Mouse (Mus musculus) liver, postnatal 0 days (tissue): ENCODE data around the gene 1700092M07Rik. TPM values are rescaled to one million over a fixed set of nuclear protein-coding genes. Genes with fewer than 3 reads are reported as not detected.

Source experiments
- ATAC-seq: fragments of 200-750 bp; cut with Nextera tagmentation; 2 replicates; pipeline ENCODE4 v1.8.0; 2017; ENCODE audit warnings: mild to moderate bottlenecking, moderate library complexity
- DNase-seq: peaks from one replicate; pipeline ENCODE4 v3.0.0-alpha.2; 2016
- H3K27ac ChIP-seq: fragments of 300-500 bp; sonication (generic); 2 replicates; pipeline ENCODE4 v1.5.1; 2014; ENCODE audit warnings: antibody characterized with exemption, moderate library complexity, mild to moderate bottlenecking, low read depth
- H3K27me3 ChIP-seq: fragments of 300-500 bp; sonication (generic); 2 replicates; pipeline ENCODE4 v1.6.1; 2014; ENCODE audit warnings: low read length, control low read depth, mixed read lengths; ENCODE audit not compliant: insufficient read depth
- H3K36me3 ChIP-seq: fragments of 300-500 bp; sonication (generic); replicated peaks from 2 replicates; pipeline ENCODE4 v1.6.1; 2014; ENCODE audit warnings: mild to moderate bottlenecking, control low read depth, low read length, moderate library complexity, mixed read lengths; ENCODE audit not compliant: insufficient read depth
- H3K4me1 ChIP-seq: fragments of 300-500 bp; sonication (generic); 2 replicates; pipeline ENCODE4 v1.6.1; 2014; ENCODE audit warnings: antibody characterized with exemption, mild to moderate bottlenecking, control low read depth; ENCODE audit not compliant: insufficient read depth
- H3K4me2 ChIP-seq: fragments of 300-500 bp; sonication (generic); 2 replicates; pipeline ENCODE4 v1.6.1; 2014; ENCODE audit warnings: low read depth, mild to moderate bottlenecking, low read length, moderate library complexity, mixed read lengths
- H3K4me3 ChIP-seq: fragments of 300-500 bp; sonication (generic); 2 replicates; pipeline ENCODE4 v1.5.1; 2014; ENCODE audit warnings: low read depth, low read length
- H3K9ac ChIP-seq: fragments of 300-500 bp; sonication (generic); replicated peaks from 2 replicates; pipeline ENCODE4 v1.6.1; 2014; ENCODE audit warnings: mild to moderate bottlenecking, moderate library complexity
- H3K9me3 ChIP-seq: fragments of 300-500 bp; sonication (generic); 2 replicates; pipeline ENCODE4 v1.6.1; 2016; ENCODE audit warnings: mild to moderate bottlenecking, control low read depth, low read length, mixed read lengths
- CTCF ChIP-seq: sonication (generic); IDR thresholded peaks from 2 replicates; pipeline ENCODE4 v1.5.1; 2016; ENCODE audit warnings: antibody characterized with exemption, low read depth
- EP300 ChIP-seq: IDR thresholded peaks from 2 replicates; pipeline ENCODE4 v1.6.1; 2016; ENCODE audit warnings: antibody characterized with exemption, low read depth, mild to moderate bottlenecking
- WGBS: fragments of 180-500 bp; shearing (Covaris S2); extraction: QIAGEN DNeasy Blood & Tissue Kit; methylation state at CpG from one replicate; pipeline ENCODE4 v1.1.7; 2014; ENCODE audit not compliant: insufficient replicate concordance; 5-methylcytosine and 5-hydroxymethylcytosine counted together
- polyA plus RNA-seq: library from polyadenylated mRNA; unstranded; fragments of >200 nt; fragmentation: Nextera tagmentation; extraction: Ambion mirVana; gene quantifications from 2 replicates; pipeline ENCODE4 v1.2.1, GENCODE M21; 2015

1700092M07Rik gene
- polyA plus RNA-seq, 1 experiment from 2014 or later = 0.43 TPM

DNA sequence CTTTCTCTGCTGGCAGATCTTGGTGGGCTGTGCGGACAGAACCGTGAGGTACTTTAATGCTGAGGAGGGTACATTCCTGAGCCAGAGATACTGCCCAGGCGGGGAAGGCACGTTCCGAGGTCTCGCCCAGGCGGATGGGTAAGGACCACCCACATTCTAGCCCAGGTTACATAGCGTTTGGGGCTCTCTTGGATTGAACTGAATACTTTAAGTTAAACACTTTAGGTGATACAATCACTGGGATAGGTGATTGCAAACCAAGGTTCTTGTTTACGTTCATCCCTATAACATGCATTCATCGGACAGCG, 4.4 kb upstream of the 1700092M07Rik start:
- Histone ChIP-seq H3K9ac (peak overlapping the region; percentile 84), H3K27ac (peak overlapping the region; percentile 73), H3K9me3 (no peaks in the 10 kb centered on the region), H3K4me3 (peak overlapping the region; percentile 83), H3K4me1 (peaks cover 12% of the 10 kb centered on the region), H3K27me3 (no peaks in the 10 kb centered on the region), H3K4me2 (peak overlapping the region; percentile 88), H3K36me3 (peaks cover 32% of the 10 kb centered on the region)
- TF ChIP-seq EP300 (no peak), CTCF (no peak)
- 2% methylated on average over 11 of the region's 11 CpGs for WGBS
- DNase-seq (no peak), ATAC-seq (peak; percentile 30)

DNA sequence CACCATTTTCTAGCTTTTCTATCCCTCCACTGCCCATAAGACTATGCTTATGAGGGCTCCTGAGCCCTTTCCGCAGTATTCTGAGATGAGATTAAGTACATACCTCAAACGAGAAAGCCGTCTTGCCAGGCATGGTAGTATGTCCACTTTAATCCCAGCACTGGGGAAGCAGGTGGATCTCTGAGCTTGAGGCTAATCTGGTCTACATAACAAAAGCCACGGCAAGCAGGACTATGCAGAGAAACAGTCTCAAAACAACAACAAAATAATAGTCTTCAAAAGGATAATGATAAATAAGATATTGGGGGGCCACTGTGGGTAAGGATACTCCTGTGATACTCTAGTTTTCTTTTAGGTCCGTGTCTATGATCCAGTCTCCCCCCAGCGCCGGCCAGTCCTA, 1.6 kb upstream of the 1700092M07Rik start:
- no peak overlapping the region for H3K4me2 ChIP-seq
- H3K9me3 ChIP-seq = no peaks in the 10 kb centered on the region
- H3K36me3 ChIP-seq = peaks cover 42% of the 10 kb centered on the region
- no peak for TF ChIP-seq EP300
- TF ChIP-seq CTCF = no peak
- H3K9ac ChIP-seq = no peak overlapping the region
- H3K27ac ChIP-seq = no peak overlapping the region
- no peak for DNase-seq
- ATAC-seq = no peak
- 76% methylated on average over 7 of the region's 7 CpGs for WGBS
- H3K4me3 ChIP-seq = no peak overlapping the region
- H3K27me3 ChIP-seq = no peaks in the 10 kb centered on the region
- H3K4me1 ChIP-seq = peaks cover 20% of the 10 kb centered on the region

DNA sequence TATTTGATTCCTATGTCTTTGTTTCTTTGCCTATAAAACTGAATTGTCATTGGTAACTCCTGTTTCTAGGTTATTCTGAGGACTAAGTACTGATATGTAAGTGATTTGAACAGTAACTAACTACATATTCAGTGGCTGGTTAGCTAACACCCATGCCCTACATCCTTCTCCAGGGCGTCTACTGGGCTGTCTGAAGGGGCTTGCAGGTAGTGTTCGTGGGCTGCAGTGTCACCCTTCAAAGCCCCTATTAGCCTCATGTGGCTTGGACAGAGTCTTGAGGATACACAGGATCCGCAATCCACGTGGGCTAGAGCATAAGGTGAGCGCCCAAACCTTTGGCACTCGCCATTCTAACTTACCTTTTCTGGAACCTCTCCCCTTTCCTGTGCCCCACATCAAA, 872 bp upstream of the 1700092M07Rik start:
- Histone ChIP-seq H3K9me3 (no peaks in the 10 kb centered on the region), H3K36me3 (peaks cover 42% of the 10 kb centered on the region), H3K4me1 (peaks cover 20% of the 10 kb centered on the region), H3K4me2 (no peak overlapping the region), H3K27me3 (no peaks in the 10 kb centered on the region), H3K27ac (no peak overlapping the region), H3K4me3 (no peak overlapping the region), H3K9ac (no peak overlapping the region)
- ATAC-seq = no peak
- 79% methylated on average over 6 of the region's 6 CpGs for WGBS
- TF ChIP-seq CTCF = no peak
- no peak for TF ChIP-seq EP300
- no peak for DNase-seq

DNA sequence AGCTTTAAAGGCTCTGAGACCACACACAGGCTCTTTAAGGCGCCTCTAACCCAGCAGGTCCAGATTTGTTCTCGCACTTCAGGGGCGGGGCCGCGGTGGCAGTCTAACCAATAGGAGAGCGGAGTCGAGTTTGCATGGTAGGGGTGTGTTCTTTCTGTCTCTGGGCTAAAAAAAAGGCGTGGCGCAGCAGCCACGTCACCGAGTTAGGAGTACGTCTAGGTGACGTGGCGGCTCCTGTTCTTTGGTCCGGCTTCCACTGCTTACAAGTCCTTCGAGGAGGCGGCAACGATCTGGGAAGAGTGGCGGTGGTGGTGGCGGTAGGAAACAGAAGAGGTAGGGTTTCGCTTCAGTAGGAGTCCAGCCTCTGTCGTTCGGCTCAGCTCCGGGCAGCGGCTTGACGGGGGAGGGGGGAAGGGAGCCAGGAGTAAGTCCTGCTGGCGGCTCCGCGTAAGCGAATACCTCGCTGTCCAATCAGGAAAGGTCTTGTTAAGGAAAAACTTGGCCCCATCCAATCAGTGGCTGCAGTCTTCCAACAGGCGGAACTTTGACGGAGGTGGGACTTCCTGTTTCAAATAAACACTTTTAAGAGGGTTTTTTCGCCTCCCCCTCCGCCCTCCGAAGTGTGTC, 838 bp downstream of the 1700092M07Rik start, which contains the start of gene Stx5a:
Stx5a (plus strand) TSS at position 171 of the 627 bp plus-strand sequence.
- peaks cover 58% of the 10 kb centered on the region for H3K36me3 ChIP-seq
- under 1% methylated on average over 36 of the region's 36 CpGs for WGBS
- peak within 1 kb of the TSS; percentile 92 for H3K27ac ChIP-seq
- TF ChIP-seq CTCF (0 out of 2 replicates have a peak, but pooled peaks have one; percentile 15), EP300 (peak; percentile 78; the same call in 1 of the 2 replicates)
- peak within 1 kb of the TSS; percentile 84 for H3K9ac ChIP-seq
- H3K27me3 ChIP-seq = no peaks in the 10 kb centered on the region
- peak within 1 kb of the TSS; percentile 92 for H3K4me2 ChIP-seq
- peak; percentile 97 for ATAC-seq
- no peaks in the 10 kb centered on the region for H3K9me3 ChIP-seq
- peaks cover 16% of the 10 kb centered on the region for H3K4me1 ChIP-seq
- H3K4me3 ChIP-seq = peak within 1 kb of the TSS; percentile 70
- DNase-seq = peak; percentile 95

DNA sequence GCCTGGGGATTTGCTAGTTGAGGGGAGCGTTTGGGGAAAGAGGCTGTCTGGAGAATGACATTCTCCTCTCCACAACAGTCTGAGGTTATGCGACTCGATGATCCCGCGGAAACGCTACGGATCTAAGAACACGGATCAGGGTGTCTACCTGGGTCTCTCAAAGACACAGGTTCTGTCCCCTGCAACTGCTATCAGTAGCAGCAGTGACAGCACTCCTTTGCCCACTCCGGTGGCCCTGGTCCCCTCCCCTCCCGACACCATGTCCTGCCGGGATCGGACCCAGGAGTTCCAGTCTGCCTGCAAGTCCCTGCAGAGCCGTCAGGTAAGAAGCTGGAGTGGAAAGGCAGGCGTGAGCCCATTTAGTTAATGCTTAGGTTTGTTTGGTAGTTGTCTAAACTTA, 1.7 kb downstream of the 1700092M07Rik start:
- H3K9ac ChIP-seq = peak overlapping the region; percentile 84
- peak overlapping the region; percentile 92 for H3K4me2 ChIP-seq
- 7% methylated on average over 14 of the region's 14 CpGs for WGBS
- no peaks in the 10 kb centered on the region for H3K9me3 ChIP-seq
- no peak for ATAC-seq
- H3K36me3 ChIP-seq = peaks cover 65% of the 10 kb centered on the region
- peak; percentile 31 for DNase-seq
- TF ChIP-seq CTCF (no peak), EP300 (no peak)
- H3K4me3 ChIP-seq = peak overlapping the region; percentile 70
- peaks cover 16% of the 10 kb centered on the region for H3K4me1 ChIP-seq
- no peaks in the 10 kb centered on the region for H3K27me3 ChIP-seq
- peak overlapping the region; percentile 92 for H3K27ac ChIP-seq

DNA sequence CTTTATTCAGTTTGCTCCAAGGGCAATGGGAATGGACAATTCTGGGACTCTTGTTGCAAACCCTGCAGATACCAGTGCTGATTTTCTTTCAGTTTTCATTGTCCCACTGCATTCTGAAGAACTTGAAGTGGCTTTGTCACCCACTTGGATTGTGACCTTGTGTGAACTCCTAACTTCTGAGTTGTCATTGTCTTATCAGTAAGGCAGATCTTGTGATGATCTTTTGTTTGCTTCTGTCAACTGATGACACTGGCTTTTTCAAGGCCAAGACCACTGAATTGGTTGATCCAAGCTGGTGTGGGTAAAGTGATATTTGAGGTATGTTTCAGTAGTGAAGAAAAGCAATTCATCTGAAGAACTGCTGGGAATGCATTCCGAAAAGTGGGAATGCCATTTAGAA, 4.9 kb downstream of the 1700092M07Rik start:
- peaks cover 67% of the 10 kb centered on the region for H3K36me3 ChIP-seq
- peaks cover 15% of the 10 kb centered on the region for H3K4me1 ChIP-seq
- no peak overlapping the region for H3K4me2 ChIP-seq
- no peak for TF ChIP-seq EP300
- no peak for TF ChIP-seq CTCF
- DNase-seq (no peak), ATAC-seq (no peak)
- H3K4me3 ChIP-seq = no peak overlapping the region
- no peaks in the 10 kb centered on the region for H3K27me3 ChIP-seq
- H3K9me3 ChIP-seq = no peaks in the 10 kb centered on the region
- no peak overlapping the region for H3K9ac ChIP-seq
- WGBS = 86% methylated on average over 1 of the region's 1 CpGs
- no peak overlapping the region for H3K27ac ChIP-seq

DNA sequence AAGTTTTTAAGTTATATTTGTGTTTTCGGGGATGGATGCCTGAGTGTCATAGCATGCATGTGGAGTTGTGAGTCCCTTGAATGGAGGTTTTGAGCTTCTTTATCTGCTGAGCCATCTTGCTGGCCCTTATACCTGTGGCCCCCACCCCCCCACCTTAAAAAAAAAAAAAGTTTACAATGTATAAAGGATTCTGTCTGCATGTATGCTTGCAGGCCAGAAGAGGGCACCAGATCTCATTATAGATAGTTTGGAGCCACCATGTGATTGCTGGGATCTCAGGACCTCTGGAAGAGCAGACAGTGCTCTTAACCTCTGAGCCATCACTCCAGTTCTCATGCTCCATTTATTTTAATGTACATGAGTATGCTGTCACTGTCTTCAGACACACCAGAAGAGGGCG, 6.8 kb downstream of the 1700092M07Rik start:
- no peaks in the 10 kb centered on the region for H3K9me3 ChIP-seq
- ATAC-seq (peak; percentile 31; the same call in 1 of the 2 replicates), DNase-seq (no peak)
- H3K4me2 ChIP-seq = no peak overlapping the region
- no peak overlapping the region for H3K4me3 ChIP-seq
- H3K9ac ChIP-seq = no peak overlapping the region
- no peaks in the 10 kb centered on the region for H3K27me3 ChIP-seq
- peaks cover 8% of the 10 kb centered on the region; the same call in 1 of the 2 replicates for H3K4me1 ChIP-seq
- no peak overlapping the region for H3K27ac ChIP-seq
- peaks cover 81% of the 10 kb centered on the region for H3K36me3 ChIP-seq
- TF ChIP-seq EP300 (no peak), CTCF (peak; percentile 63)
- 63% methylated on average over 2 of the region's 2 CpGs for WGBS
